Mouse (Mus musculus) embryo, embryonic 11 days (tissue): ENCODE data around the gene Enho.

Source experiments
- DNase-seq: peaks from one replicate; pipeline ENCODE4 v3.0.0-alpha.2; 2015

Gene Enho

GRCm38 (mm10) chr4:41630196-41630595 is 9.9 kb downstream of the Enho start:
- no peak for DNase-seq

DNA sequence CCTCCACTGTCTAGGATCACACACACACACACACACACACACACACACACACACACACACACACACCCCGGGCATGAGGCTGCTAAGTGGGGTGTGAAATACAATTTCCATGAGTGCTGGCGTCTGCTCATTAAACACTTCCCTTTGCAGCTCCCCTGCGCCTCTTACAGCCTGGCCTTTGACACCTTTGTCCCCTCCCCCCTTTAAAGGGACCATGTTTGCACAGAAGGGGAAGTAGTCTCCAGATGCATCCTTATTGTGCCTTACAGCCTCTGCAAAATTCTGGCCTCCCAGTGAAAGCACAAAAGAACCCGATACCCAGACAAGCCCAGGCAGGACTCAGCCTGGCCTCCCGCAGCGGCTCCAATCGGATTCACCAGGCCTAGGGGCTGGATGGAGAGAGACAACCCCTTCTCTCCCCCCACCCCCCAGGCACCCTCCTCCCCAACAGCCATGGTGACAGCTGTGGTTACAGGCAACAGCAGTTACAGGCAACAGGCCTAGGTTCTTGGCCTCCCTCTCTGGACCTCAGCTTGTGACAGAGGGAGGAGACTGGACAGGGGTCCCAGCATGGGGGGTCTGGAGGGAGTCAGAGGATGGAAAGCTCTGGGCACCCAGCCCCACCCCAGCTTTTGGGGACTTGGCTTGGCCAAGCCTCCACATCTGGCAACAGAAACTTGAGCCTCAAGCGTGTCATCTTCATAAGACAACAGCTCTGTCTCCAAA is 11.8 kb downstream of the Enho start:
- peak; percentile 79 for DNase-seq

- DNase-seq, result no peak
Observed at GRCm38 (mm10) chr4:41622071-41622470, 18.1 kb downstream of the Enho start.

- no peak for DNase-seq
Observed at GRCm38 (mm10) chr4:41618916-41619746, 21.0 kb downstream of the Enho start.

- DNase-seq, result no peak
Observed at GRCm38 (mm10) chr4:41615661-41616599, 24.2 kb downstream of the Enho start.

DNA sequence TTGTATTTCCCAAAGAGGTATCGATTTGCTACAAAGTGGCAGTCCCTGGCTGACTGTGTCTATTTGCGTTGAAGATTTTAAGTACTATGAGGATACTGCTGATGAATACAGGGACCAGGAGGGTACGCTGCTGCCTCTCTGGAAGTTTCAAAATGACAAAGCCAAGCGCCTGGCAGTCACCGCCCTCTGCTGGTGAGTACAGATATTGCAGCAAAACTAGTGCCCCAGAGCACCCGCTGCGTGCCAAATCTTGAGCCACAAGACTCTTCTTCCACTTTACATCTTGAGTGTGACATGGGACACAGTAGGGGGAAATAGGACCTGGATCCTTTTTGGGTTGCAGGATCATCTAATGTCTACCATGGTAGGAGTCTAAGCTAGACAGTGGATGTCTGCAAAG is 26.0 kb downstream of the Enho start:
- DNase-seq, result peak; percentile 84

- DNase-seq, result no peak
Observed at GRCm38 (mm10) chr4:41612166-41612565, 28.0 kb downstream of the Enho start.

DNA sequence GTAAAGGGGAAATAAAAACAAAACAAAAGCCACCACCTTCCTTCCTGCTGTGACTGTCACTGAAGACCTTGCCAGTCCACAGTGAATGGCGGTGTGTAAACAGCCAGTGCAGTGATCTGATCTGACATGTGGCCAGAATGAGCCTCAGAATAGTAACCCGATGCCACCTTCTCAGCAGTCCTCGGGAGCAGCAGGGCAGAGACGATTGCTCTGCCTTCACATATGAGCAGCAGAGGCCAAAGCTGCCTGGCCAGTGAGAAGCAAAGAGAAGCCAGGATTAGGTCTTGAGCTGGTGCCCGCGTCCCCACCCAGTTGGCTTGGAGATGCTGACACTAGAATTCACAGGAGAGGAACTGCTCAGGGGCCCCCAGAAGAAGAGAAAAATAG is 29.5 kb downstream of the Enho start:
- no peak for DNase-seq

GRCm38 (mm10) chr4:41609681-41610593 is 30.2 kb downstream of the Enho start:
- no peak for DNase-seq

GRCm38 (mm10) chr4:41606784-41607183 is 33.3 kb downstream of the Enho start:
- peak; percentile 81 for DNase-seq

DNA sequence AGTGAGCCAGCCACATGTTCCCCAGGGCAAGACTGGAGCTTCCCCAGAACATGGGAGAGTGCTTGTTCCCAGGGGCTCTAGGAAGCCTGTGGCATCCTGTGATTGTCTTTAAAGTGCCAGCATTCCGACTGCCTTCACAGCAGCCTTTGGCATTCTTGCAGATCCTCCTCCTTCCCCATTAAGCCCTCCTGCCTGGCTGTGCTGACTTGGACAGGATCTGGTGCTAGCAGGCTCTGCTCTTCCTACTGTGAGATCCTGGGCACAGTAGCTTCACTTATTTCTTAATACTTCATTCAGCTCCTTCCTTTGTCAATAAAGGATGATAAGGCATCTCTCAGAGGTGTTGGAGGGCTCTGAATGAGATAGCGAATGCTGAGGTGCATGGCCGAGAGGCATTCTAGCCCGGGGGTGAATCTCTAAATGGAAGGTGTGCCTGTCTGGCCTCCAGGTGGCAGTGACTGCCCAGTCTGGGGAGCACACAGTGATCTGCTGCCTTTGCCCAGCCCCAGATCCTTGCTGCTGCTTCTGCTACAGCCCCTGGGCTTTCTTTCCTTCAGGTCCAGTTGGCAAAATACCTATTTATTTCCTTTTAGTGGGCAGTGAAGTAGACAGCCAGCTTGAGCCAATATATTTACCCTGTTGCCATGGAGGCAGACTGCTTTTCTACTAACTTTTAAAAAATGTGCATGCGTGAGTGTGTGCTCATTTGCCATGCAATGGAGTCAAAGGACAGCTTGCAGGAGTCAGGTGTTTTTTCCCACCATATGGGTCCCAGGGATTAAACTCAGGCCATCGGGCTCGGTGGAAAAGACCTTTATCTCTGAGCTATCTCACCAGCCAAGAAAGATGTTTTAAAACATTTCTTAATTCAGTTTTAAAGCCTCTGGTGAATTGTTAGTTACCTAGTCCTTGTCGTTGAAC is 35.4 kb downstream of the Enho start:
- DNase-seq, result peak; percentile 60

- no peak for DNase-seq
Observed at GRCm38 (mm10) chr4:41602818-41603217, 37.3 kb downstream of the Enho start.
